Mouse (Mus musculus): ENCODE measurements around the gene Bcl2. TPM values are rescaled to one million over a fixed set of nuclear protein-coding genes. Genes with fewer than 3 reads are reported as not detected.

Bcl2 gene
- polyA plus RNA-seq, 1 experiment from 2014 or later = 11.7 TPM

- Histone ChIP-seq H3K27ac (no peak overlapping the region), H3K9me3 (replicated peaks) (no peaks in the 10 kb centered on the region), H3K27me3 (ENCODE audit: low read depth, poor library complexity, severe bottlenecking) (no peaks in the 10 kb centered on the region), H3K36me3 (no peaks in the 10 kb centered on the region; the same call in 1 of the 2 replicates), H3K4me1 (no peaks in the 10 kb centered on the region), H3K4me3 (no peak overlapping the region)
- DNase-seq (ENCODE audit: low spot score) = no peak
- 88% methylated on average over 3 of the region's 3 CpGs for WGBS
Observed at GRCm38 (mm10) chr1:106682829-106683228, 31.2 kb downstream of the Bcl2 start.

DNA sequence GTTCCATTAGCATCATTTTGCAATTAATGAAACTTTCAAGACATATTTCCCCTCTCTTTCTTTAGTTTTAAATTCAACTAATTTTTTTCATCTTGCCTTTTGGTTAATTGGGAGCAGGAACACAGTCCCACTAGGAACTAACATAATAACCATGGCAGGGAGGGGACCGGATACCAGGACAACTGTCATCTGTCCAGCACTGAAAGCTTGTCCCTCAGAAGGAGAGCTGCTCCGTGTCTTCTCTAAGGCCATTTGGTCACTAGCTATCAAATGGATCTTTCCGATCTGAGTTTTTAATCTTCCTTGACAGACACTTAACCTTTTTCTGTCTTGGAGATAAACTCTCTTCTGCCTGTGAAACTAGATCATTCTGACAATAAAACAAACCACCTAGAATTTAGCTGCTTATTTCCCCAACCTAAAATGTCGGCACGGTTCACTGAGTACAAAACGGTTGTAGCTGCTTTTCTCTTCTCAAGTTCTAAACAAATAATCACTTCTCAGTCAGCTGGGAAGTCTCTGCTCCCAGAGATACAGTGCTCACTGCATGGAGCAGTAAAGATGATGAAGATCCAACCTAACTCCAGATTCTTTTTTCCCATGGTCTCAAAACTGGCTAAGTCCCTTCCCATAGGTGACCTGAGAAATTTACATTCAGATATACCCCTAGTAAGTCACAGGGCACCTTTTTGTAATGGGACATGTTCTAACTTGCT is 34.1 kb downstream of the Bcl2 start:
- WGBS = 82% methylated on average over 6 of the region's 6 CpGs
- H3K27ac ChIP-seq = no peak overlapping the region
- H3K4me1 ChIP-seq = no peaks in the 10 kb centered on the region
- no peak overlapping the region for H3K4me3 ChIP-seq
- no peaks in the 10 kb centered on the region; the same call in 1 of the 2 replicates for H3K36me3 ChIP-seq
- H3K9me3 ChIP-seq (replicated peaks) = no peaks in the 10 kb centered on the region
- H3K27me3 ChIP-seq (ENCODE audit: low read depth, poor library complexity, severe bottlenecking) = no peaks in the 10 kb centered on the region
- DNase-seq (ENCODE audit: low spot score) = no peak

- no peaks in the 10 kb centered on the region for H3K9me3 ChIP-seq (replicated peaks)
- DNase-seq (ENCODE audit: low spot score) = no peak
- no peak overlapping the region for H3K27ac ChIP-seq
- WGBS = 85% methylated on average over 5 of the region's 5 CpGs
- H3K36me3 ChIP-seq = no peaks in the 10 kb centered on the region; the same call in 1 of the 2 replicates
- no peaks in the 10 kb centered on the region for H3K4me1 ChIP-seq
- H3K27me3 ChIP-seq (ENCODE audit: low read depth, poor library complexity, severe bottlenecking) = no peaks in the 10 kb centered on the region
- no peak overlapping the region for H3K4me3 ChIP-seq
Observed at GRCm38 (mm10) chr1:106678060-106678478, 36.0 kb downstream of the Bcl2 start.

- WGBS = 59% methylated on average over 8 of the region's 8 CpGs
- no peak overlapping the region for H3K27ac ChIP-seq
- DNase-seq (ENCODE audit: low spot score) = no peak
Observed at GRCm38 (mm10) chr1:106666140-106667088, 47.7 kb downstream of the Bcl2 start.

DNA sequence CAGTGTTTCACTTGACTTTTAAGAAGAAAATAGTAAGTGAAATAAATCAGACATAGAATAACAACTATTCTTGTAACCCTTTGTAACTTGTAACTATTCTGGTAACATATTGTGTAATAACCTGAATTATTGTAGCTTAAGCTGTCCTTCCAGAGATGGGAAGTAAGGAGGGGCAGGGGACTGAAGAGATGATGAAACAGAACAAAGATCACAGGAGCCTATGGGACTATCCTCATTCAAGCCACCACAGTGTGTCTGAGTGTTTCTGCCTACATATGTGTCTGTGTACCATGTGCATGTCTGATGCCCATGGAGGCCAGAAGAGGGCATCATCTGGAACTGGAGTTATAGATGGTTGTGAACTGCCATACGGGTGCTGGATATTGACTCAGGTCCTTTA is 49.1 kb downstream of the Bcl2 start:
- no peak overlapping the region for H3K4me3 ChIP-seq
- no peaks in the 10 kb centered on the region for H3K27me3 ChIP-seq (ENCODE audit: low read depth, poor library complexity, severe bottlenecking)
- no peak for DNase-seq (ENCODE audit: low spot score)
- no peaks in the 10 kb centered on the region for H3K36me3 ChIP-seq
- 77% methylated on average over 1 of the region's 1 CpGs for WGBS
- no peak overlapping the region for H3K27ac ChIP-seq
- peaks cover 9% of the 10 kb centered on the region for H3K4me1 ChIP-seq
- no peaks in the 10 kb centered on the region for H3K9me3 ChIP-seq (replicated peaks)

More at GRCm38 (mm10) chr1:106666140-106667088, 47.7 kb downstream of the Bcl2 start:
- Histone ChIP-seq H3K36me3 (no peaks in the 10 kb centered on the region), H3K4me1 (peaks cover 9% of the 10 kb centered on the region), H3K4me3 (no peak overlapping the region), H3K9me3 (replicated peaks) (no peaks in the 10 kb centered on the region), H3K27me3 (ENCODE audit: low read depth, poor library complexity, severe bottlenecking) (no peaks in the 10 kb centered on the region)

DNA sequence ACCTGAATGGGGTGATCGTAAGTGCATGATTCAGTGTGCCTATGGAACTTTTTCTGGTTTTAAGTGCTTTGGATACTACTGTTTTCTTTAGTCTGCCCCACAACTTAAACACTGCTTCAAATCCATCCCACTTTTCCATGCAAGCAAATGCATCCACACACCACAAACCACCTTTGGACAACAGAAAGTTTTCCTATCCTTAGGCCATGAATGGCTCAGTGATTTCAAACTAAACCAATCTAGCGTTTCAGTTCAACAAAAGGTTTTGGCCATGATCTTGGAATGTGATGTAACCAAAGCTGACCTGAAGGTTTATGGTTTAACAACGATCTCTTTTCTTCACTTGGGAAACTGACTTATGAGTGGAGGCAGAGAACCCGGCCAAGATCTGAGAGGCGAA is 51.6 kb downstream of the Bcl2 start:
- Histone ChIP-seq H3K36me3 (no peaks in the 10 kb centered on the region), H3K27me3 (ENCODE audit: low read depth, poor library complexity, severe bottlenecking) (no peaks in the 10 kb centered on the region), H3K9me3 (replicated peaks) (no peaks in the 10 kb centered on the region), H3K4me1 (peaks cover 9% of the 10 kb centered on the region), H3K27ac (no peak overlapping the region), H3K4me3 (no peak overlapping the region)
- WGBS = 89% methylated on average over 5 of the region's 5 CpGs
- DNase-seq (ENCODE audit: low spot score) = no peak

DNA sequence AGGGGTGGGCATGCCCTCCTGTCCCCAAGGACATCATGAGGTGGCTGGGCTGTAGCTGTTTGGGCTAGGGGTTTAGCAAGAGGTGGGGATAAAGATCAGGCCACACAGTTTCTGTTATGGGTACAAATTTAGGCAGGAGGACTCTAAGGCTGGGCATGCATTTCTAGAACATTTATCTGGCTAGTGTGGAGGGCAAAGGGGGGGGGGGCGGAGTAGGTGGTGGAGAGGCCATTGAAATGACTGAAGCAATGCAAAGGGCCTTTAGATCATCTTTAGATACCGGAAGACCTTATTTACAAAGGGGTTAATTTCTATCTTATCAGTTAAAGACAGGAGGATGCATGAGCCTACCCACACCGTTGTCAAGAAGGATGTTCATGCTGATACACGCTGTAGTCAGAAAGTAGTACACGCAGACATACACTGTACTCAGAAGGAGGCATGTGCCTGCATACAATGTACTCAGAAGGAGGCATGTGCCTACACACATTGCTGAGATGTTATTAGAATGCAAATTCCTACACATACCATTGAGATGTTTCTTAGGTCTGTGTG is 55.7 kb downstream of the Bcl2 start:
- H3K27ac ChIP-seq = no peak overlapping the region
- no peak for DNase-seq (ENCODE audit: low spot score)
- no peaks in the 10 kb centered on the region for H3K36me3 ChIP-seq
- H3K4me1 ChIP-seq = no peaks in the 10 kb centered on the region
- H3K4me3 ChIP-seq = no peak overlapping the region
- no peaks in the 10 kb centered on the region for H3K9me3 ChIP-seq (replicated peaks)
- 89% methylated on average over 5 of the region's 5 CpGs for WGBS
- no peaks in the 10 kb centered on the region for H3K27me3 ChIP-seq (ENCODE audit: low read depth, poor library complexity, severe bottlenecking)

GRCm38 (mm10) chr1:106656207-106656738 is 57.8 kb downstream of the Bcl2 start:
- Histone ChIP-seq H3K27ac (no peak overlapping the region), H3K4me3 (no peak overlapping the region), H3K4me1 (no peaks in the 10 kb centered on the region), H3K9me3 (replicated peaks) (no peaks in the 10 kb centered on the region), H3K27me3 (ENCODE audit: low read depth, poor library complexity, severe bottlenecking) (no peaks in the 10 kb centered on the region), H3K36me3 (no peaks in the 10 kb centered on the region)
- no peak for DNase-seq (ENCODE audit: low spot score)
- WGBS = 82% methylated on average over 5 of the region's 5 CpGs

DNA sequence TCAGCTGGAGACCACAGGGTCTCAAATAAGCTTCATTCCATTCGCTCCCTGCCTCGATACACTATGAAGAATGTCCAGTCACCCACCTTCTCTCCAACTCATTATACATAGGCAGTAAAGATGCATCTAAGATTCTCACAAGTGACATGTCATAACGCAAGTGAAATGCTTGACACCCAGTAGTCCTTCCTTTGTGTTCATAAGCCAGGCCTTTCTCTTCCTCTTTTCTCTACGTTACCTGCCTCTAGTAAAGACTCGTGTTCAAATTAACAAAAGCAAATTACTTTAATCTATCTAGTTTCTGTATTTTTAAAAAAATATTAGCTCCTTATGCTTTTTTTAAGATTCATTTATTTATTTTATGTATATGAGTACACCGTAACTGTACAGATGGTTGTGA is 59.8 kb downstream of the Bcl2 start:
- Histone ChIP-seq H3K27me3 (ENCODE audit: low read depth, poor library complexity, severe bottlenecking) (no peaks in the 10 kb centered on the region), H3K4me1 (no peaks in the 10 kb centered on the region), H3K36me3 (no peaks in the 10 kb centered on the region), H3K27ac (no peak overlapping the region), H3K9me3 (replicated peaks) (no peaks in the 10 kb centered on the region), H3K4me3 (no peak overlapping the region)
- 95% methylated on average over 6 of the region's 6 CpGs for WGBS
- no peak for DNase-seq (ENCODE audit: low spot score)

- no peak overlapping the region for H3K27ac ChIP-seq
- 78% methylated on average over 4 of the region's 4 CpGs for WGBS
- no peak for DNase-seq (ENCODE audit: low spot score)
- H3K36me3 ChIP-seq = no peaks in the 10 kb centered on the region
- no peak overlapping the region for H3K4me3 ChIP-seq
- no peaks in the 10 kb centered on the region for H3K4me1 ChIP-seq
- no peaks in the 10 kb centered on the region for H3K9me3 ChIP-seq (replicated peaks)
- no peaks in the 10 kb centered on the region for H3K27me3 ChIP-seq (ENCODE audit: low read depth, poor library complexity, severe bottlenecking)
Observed at GRCm38 (mm10) chr1:106653441-106653860, 60.6 kb downstream of the Bcl2 start.

GRCm38 (mm10) chr1:106651211-106651610 is 62.9 kb downstream of the Bcl2 start:
- WGBS = 89% methylated on average over 7 of the region's 7 CpGs
- Histone ChIP-seq H3K27me3 (ENCODE audit: low read depth, poor library complexity, severe bottlenecking) (no peaks in the 10 kb centered on the region), H3K9me3 (replicated peaks) (no peaks in the 10 kb centered on the region), H3K36me3 (no peaks in the 10 kb centered on the region), H3K4me3 (no peak overlapping the region), H3K27ac (no peak overlapping the region), H3K4me1 (no peaks in the 10 kb centered on the region)
- DNase-seq (ENCODE audit: low spot score) = no peak

DNA sequence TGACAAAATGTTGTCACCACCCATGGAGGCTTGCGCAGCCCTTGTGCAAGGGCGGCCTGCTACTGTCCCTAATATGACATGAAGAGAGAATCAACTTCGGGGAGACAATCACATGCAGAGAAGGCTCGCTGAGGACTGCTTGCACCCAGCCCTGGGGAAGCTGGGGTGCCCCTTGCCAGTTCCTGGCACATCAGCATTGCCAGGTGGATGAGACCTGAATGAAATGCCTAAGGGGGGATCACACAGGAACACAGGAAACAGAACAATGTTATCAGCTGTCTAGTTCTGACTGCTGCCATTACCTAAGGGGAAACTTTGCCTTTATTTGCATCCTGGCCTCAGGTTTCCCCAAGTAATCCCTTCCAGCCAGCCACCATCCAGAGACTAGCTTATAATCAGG is 63.6 kb downstream of the Bcl2 start:
- Histone ChIP-seq H3K9me3 (replicated peaks) (no peaks in the 10 kb centered on the region), H3K4me3 (no peak overlapping the region), H3K27me3 (ENCODE audit: low read depth, poor library complexity, severe bottlenecking) (no peaks in the 10 kb centered on the region), H3K36me3 (no peaks in the 10 kb centered on the region), H3K4me1 (no peaks in the 10 kb centered on the region), H3K27ac (no peak overlapping the region)
- no peak for DNase-seq (ENCODE audit: low spot score)
- 95% methylated on average over 4 of the region's 4 CpGs for WGBS

DNA sequence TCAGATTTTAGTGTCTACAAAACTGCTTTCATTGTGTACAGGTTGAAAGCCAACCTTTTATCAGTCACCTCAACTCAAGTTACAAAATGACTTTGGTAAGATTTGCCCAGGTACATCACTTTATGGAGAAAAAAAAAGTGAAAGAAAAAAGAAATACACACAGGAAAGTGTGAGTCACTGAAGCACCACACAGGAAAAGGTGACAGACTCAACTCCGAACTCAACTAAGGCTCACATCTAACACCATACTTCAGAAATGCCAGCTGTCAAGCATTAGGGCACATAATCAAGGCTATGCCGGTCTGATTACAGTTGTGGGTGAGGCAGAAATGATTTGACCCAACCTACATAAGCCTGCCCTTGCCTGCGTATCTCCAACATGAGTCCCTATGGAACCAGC is 66.7 kb downstream of the Bcl2 start:
- H3K4me3 ChIP-seq = no peak overlapping the region
- no peak for DNase-seq (ENCODE audit: low spot score)
- no peaks in the 10 kb centered on the region for H3K36me3 ChIP-seq
- no peaks in the 10 kb centered on the region for H3K27me3 ChIP-seq (ENCODE audit: low read depth, poor library complexity, severe bottlenecking)
- no peak overlapping the region for H3K27ac ChIP-seq
- 92% methylated on average over 3 of the region's 3 CpGs for WGBS
- H3K4me1 ChIP-seq = no peaks in the 10 kb centered on the region
- H3K9me3 ChIP-seq (replicated peaks) = no peaks in the 10 kb centered on the region

All from limb, embryonic 10.5 days (tissue).